Mouse (Mus musculus) embryonic facial prominence, embryonic 10.5 days (tissue): ENCODE measurements around the gene Hykk. TPM values are rescaled to one million over a fixed set of nuclear protein-coding genes. Genes with fewer than 3 reads are reported as not detected.
A peak's percentile ranks its signal among the peaks of the same experiment; 100 is the strongest.

Experiments used
- DNase-seq: peaks from one replicate; pipeline ENCODE4 v3.0.0-alpha.2; 2017; ENCODE audit warnings: low spot score
- H3K27ac ChIP-seq: fragments of 300-500 bp; sonication (generic); replicated peaks from 2 replicates; pipeline ENCODE4 v1.5.1; 2016; ENCODE audit warnings: mild to moderate bottlenecking
- H3K27me3 ChIP-seq: fragments of 300-500 bp; sonication (generic); replicated peaks from 2 replicates; pipeline ENCODE4 v1.6.1; 2016; ENCODE audit warnings: low read depth, mild to moderate bottlenecking; ENCODE audit not compliant: poor library complexity, severe bottlenecking
- H3K36me3 ChIP-seq: fragments of 300-500 bp; sonication (generic); replicated peaks from 2 replicates; pipeline ENCODE4 v1.6.1; 2016; ENCODE audit warnings: mild to moderate bottlenecking, moderate library complexity
- H3K4me1 ChIP-seq: fragments of 300-500 bp; sonication (generic); 2 replicates; pipeline ENCODE4 v1.6.1; 2016
- H3K4me3 ChIP-seq: fragments of 300-500 bp; sonication (generic); 2 replicates; pipeline ENCODE4 v1.5.1; 2016; ENCODE audit warnings: mild to moderate bottlenecking, moderate library complexity
- H3K9me3 ChIP-seq: fragments of 300-500 bp; sonication (generic); 2 replicates; pipeline ENCODE4 v1.6.1; 2016; ENCODE audit warnings: mild to moderate bottlenecking
- WGBS: fragments of 180-500 bp; shearing (Covaris S2); methylation state at CpG from one replicate; pipeline ENCODE4 v1.1.7; 2016; 5-methylcytosine and 5-hydroxymethylcytosine counted together
- polyA plus RNA-seq: library from polyadenylated mRNA; unstranded; fragments of >200 nt; fragmentation: Nextera tagmentation; extraction: Ambion mirVana; gene quantifications from 2 replicates; pipeline ENCODE4 v1.2.1, GENCODE M21; 2016

The Hykk gene
- 4.9 and 5.7 TPM in 2 replicates for polyA plus RNA-seq

- peak within 1 kb of the TSS; percentile 72 for H3K4me3 ChIP-seq
- H3K27me3 ChIP-seq, result no peaks in the 10 kb centered on the region
- peaks cover 9% of the 10 kb centered on the region for H3K4me1 ChIP-seq
- peaks cover 2% of the 10 kb centered on the region for H3K36me3 ChIP-seq
- H3K9me3 ChIP-seq, result no peaks in the 10 kb centered on the region
- H3K27ac ChIP-seq, result peak within 1 kb of the TSS; percentile 74
- WGBS, result under 1% methylated on average over 34 of the region's 34 CpGs
- DNase-seq, result peak; percentile 93
Measured at GRCm38 (mm10) chr9:54917010-54917677, at the start of gene Hykk. Hykk (plus strand) TSS chr9:54917283.

- WGBS, result 96% methylated on average over 1 of the region's 1 CpGs
- DNase-seq, result no peak
Measured at GRCm38 (mm10) chr9:54878759-54879158, 38.3 kb upstream of the Hykk start.

GRCm38 (mm10) chr9:54892111-54892510 is 25.0 kb upstream of the Hykk start:
- Histone ChIP-seq H3K27ac (no peak overlapping the region), H3K27me3 (no peaks in the 10 kb centered on the region), H3K4me3 (no peak overlapping the region), H3K9me3 (no peaks in the 10 kb centered on the region), H3K4me1 (no peaks in the 10 kb centered on the region), H3K36me3 (peaks cover 92% of the 10 kb centered on the region)
- WGBS, result 87% methylated on average over 4 of the region's 4 CpGs
- no peak for DNase-seq

More at GRCm38 (mm10) chr9:54878759-54879158, 38.3 kb upstream of the Hykk start:
- H3K27ac ChIP-seq, result no peak overlapping the region
- no peaks in the 10 kb centered on the region for H3K9me3 ChIP-seq
- no peak overlapping the region for H3K4me3 ChIP-seq
- H3K27me3 ChIP-seq, result no peaks in the 10 kb centered on the region
- H3K36me3 ChIP-seq, result peaks cover 93% of the 10 kb centered on the region
- H3K4me1 ChIP-seq, result no peaks in the 10 kb centered on the region

GRCm38 (mm10) chr9:54897097-54897496 is 20.0 kb upstream of the Hykk start:
- H3K4me3 ChIP-seq, result no peak overlapping the region
- no peaks in the 10 kb centered on the region for H3K27me3 ChIP-seq
- H3K9me3 ChIP-seq, result no peaks in the 10 kb centered on the region
- no peak overlapping the region for H3K27ac ChIP-seq
- DNase-seq, result no peak
- H3K4me1 ChIP-seq, result no peaks in the 10 kb centered on the region
- H3K36me3 ChIP-seq, result peaks cover 97% of the 10 kb centered on the region
- 86% methylated on average over 3 of the region's 3 CpGs for WGBS

- 90% methylated on average over 5 of the region's 5 CpGs for WGBS
- Histone ChIP-seq H3K4me1 (no peaks in the 10 kb centered on the region), H3K4me3 (no peak overlapping the region), H3K9me3 (no peaks in the 10 kb centered on the region), H3K27ac (no peak overlapping the region), H3K27me3 (no peaks in the 10 kb centered on the region), H3K36me3 (peaks cover 75% of the 10 kb centered on the region)
- DNase-seq, result no peak
Measured at GRCm38 (mm10) chr9:54909446-54909845, 7.6 kb upstream of the Hykk start.

GRCm38 (mm10) chr9:54915576-54915975 is 1.5 kb upstream of the Hykk start:
- H3K27me3 ChIP-seq, result no peaks in the 10 kb centered on the region
- no peak for DNase-seq
- WGBS, result 65% methylated on average over 7 of the region's 7 CpGs

GRCm38 (mm10) chr9:54916401-54916800 is 682 bp upstream of the Hykk start:
- WGBS, result 68% methylated on average over 8 of the region's 8 CpGs
- H3K4me1 ChIP-seq, result peaks cover 9% of the 10 kb centered on the region
- DNase-seq, result no peak
- peak overlapping the region; percentile 72 for H3K4me3 ChIP-seq
- no peaks in the 10 kb centered on the region for H3K27me3 ChIP-seq
- peaks cover 7% of the 10 kb centered on the region for H3K36me3 ChIP-seq
- H3K9me3 ChIP-seq, result no peaks in the 10 kb centered on the region
- H3K27ac ChIP-seq, result no peak overlapping the region

More at GRCm38 (mm10) chr9:54915576-54915975, 1.5 kb upstream of the Hykk start:
- Histone ChIP-seq H3K4me1 (peaks cover 9% of the 10 kb centered on the region), H3K36me3 (peaks cover 15% of the 10 kb centered on the region), H3K4me3 (no peak overlapping the region), H3K27ac (no peak overlapping the region), H3K9me3 (no peaks in the 10 kb centered on the region)

- Histone ChIP-seq H3K36me3 (peaks cover 9% of the 10 kb centered on the region), H3K4me1 (peaks cover 9% of the 10 kb centered on the region), H3K9me3 (peaks cover 5% of the 10 kb centered on the region; the same call in 1 of the 2 replicates), H3K4me3 (peak overlapping the region; percentile 72; the same call in 1 of the 2 replicates), H3K27ac (no peak overlapping the region), H3K27me3 (no peaks in the 10 kb centered on the region)
- no peak for DNase-seq
- WGBS, result 77% methylated on average over 2 of the region's 2 CpGs
Measured at GRCm38 (mm10) chr9:54918191-54918590, 1.1 kb downstream of the Hykk start.

- peaks cover 5% of the 10 kb centered on the region; the same call in 1 of the 2 replicates for H3K9me3 ChIP-seq
- peaks cover 9% of the 10 kb centered on the region for H3K36me3 ChIP-seq
- no peaks in the 10 kb centered on the region for H3K27me3 ChIP-seq
- no peak overlapping the region for H3K27ac ChIP-seq
- no peak overlapping the region for H3K4me3 ChIP-seq
- H3K4me1 ChIP-seq, result peaks cover 9% of the 10 kb centered on the region
- no peak for DNase-seq
- 95% methylated on average over 5 of the region's 5 CpGs for WGBS
Measured at GRCm38 (mm10) chr9:54918781-54919180, 1.7 kb downstream of the Hykk start.

- H3K27me3 ChIP-seq, result no peaks in the 10 kb centered on the region
- peaks cover 9% of the 10 kb centered on the region for H3K4me1 ChIP-seq
- DNase-seq, result no peak
- H3K27ac ChIP-seq, result no peak overlapping the region
- H3K4me3 ChIP-seq, result no peak overlapping the region
- 55% methylated on average over 4 of the region's 4 CpGs for WGBS
- peaks cover 9% of the 10 kb centered on the region for H3K36me3 ChIP-seq
- peaks cover 5% of the 10 kb centered on the region; the same call in 1 of the 2 replicates for H3K9me3 ChIP-seq
Measured at GRCm38 (mm10) chr9:54919946-54920345, 2.9 kb downstream of the Hykk start.

GRCm38 (mm10) chr9:54930741-54931140 is 13.7 kb downstream of the Hykk start:
- H3K4me1 ChIP-seq, result no peaks in the 10 kb centered on the region
- no peak overlapping the region for H3K4me3 ChIP-seq
- WGBS, result 89% methylated on average over 1 of the region's 1 CpGs
- DNase-seq, result no peak
- H3K27ac ChIP-seq, result no peak overlapping the region
- no peaks in the 10 kb centered on the region for H3K36me3 ChIP-seq
- no peaks in the 10 kb centered on the region for H3K9me3 ChIP-seq
- H3K27me3 ChIP-seq, result no peaks in the 10 kb centered on the region

- no peak for DNase-seq
- WGBS, result 6% methylated on average over 1 of the region's 1 CpGs
Measured at GRCm38 (mm10) chr9:54931765-54932164, 14.7 kb downstream of the Hykk start.

GRCm38 (mm10) chr9:54932379-54932778 is 15.3 kb downstream of the Hykk start:
- Histone ChIP-seq H3K27ac (no peak overlapping the region), H3K27me3 (no peaks in the 10 kb centered on the region), H3K9me3 (no peaks in the 10 kb centered on the region), H3K4me3 (no peak overlapping the region), H3K4me1 (no peaks in the 10 kb centered on the region), H3K36me3 (no peaks in the 10 kb centered on the region)
- 69% methylated on average over 2 of the region's 2 CpGs for WGBS
- DNase-seq, result no peak

More at GRCm38 (mm10) chr9:54931765-54932164, 14.7 kb downstream of the Hykk start:
- Histone ChIP-seq H3K27me3 (no peaks in the 10 kb centered on the region), H3K9me3 (no peaks in the 10 kb centered on the region), H3K27ac (no peak overlapping the region), H3K4me1 (no peaks in the 10 kb centered on the region), H3K36me3 (no peaks in the 10 kb centered on the region), H3K4me3 (no peak overlapping the region)
